Mouse (Mus musculus) intestine, postnatal 0 days (tissue): ENCODE data around the gene Bcl2l11. TPM values are rescaled to one million over a fixed set of nuclear protein-coding genes. Genes with fewer than 3 reads are reported as not detected.

Experiments used
- ATAC-seq: fragments of 200-750 bp; cut with Nextera tagmentation; 2 replicates; pipeline ENCODE4 v1.8.0; 2017; ENCODE audit warnings: mild to moderate bottlenecking, moderate TSS enrichment, moderate library complexity
- H3K27ac ChIP-seq: fragments of 300-500 bp; sonication (generic); 2 replicates; pipeline ENCODE4 v1.5.1; 2014; ENCODE audit warnings: mild to moderate bottlenecking, low read depth, low read length, moderate library complexity
- H3K27me3 ChIP-seq: fragments of 300-500 bp; sonication (generic); replicated peaks from 2 replicates; pipeline ENCODE4 v1.6.1; 2014; ENCODE audit warnings: low read length, mixed read lengths; ENCODE audit not compliant: control insufficient read depth, insufficient read depth
- H3K36me3 ChIP-seq: fragments of 300-500 bp; sonication (generic); 2 replicates; pipeline ENCODE4 v1.6.1; 2014; ENCODE audit warnings: mild to moderate bottlenecking, moderate library complexity; ENCODE audit not compliant: control insufficient read depth, insufficient read depth
- H3K4me1 ChIP-seq: fragments of 300-500 bp; sonication (generic); replicated peaks from 2 replicates; pipeline ENCODE4 v1.6.1; 2014; ENCODE audit warnings: antibody characterized with exemption, low read length, mixed read lengths; ENCODE audit not compliant: control insufficient read depth, insufficient read depth
- H3K4me2 ChIP-seq: fragments of 300-500 bp; sonication (generic); replicated peaks from 2 replicates; pipeline ENCODE4 v1.6.1; 2014; ENCODE audit warnings: low read depth, mild to moderate bottlenecking, moderate library complexity
- H3K4me3 ChIP-seq: fragments of 300-500 bp; sonication (generic); 2 replicates; pipeline ENCODE4 v1.5.1; 2014; ENCODE audit warnings: low read depth, low read length
- H3K9ac ChIP-seq: fragments of 300-500 bp; sonication (generic); 2 replicates; pipeline ENCODE4 v1.6.1; 2014; ENCODE audit warnings: mild to moderate bottlenecking, low read depth, low read length
- H3K9me3 ChIP-seq: fragments of 300-500 bp; sonication (generic); 2 replicates; pipeline ENCODE4 v1.6.1; 2016; ENCODE audit warnings: mixed run types; ENCODE audit not compliant: control insufficient read depth
- CTCF ChIP-seq: sonication (generic); IDR thresholded peaks from 2 replicates; pipeline ENCODE4 v1.5.1; 2016; ENCODE audit warnings: low read depth, mild to moderate bottlenecking, control low read depth, antibody characterized with exemption, moderate library complexity
- whole genome bisulfite sequencing: fragments of 180-500 bp; shearing (Covaris S2); extraction: QIAGEN DNeasy Blood & Tissue Kit; methylation state at CpG from one replicate; pipeline ENCODE4 v1.1.7; 2014; 5-methylcytosine and 5-hydroxymethylcytosine counted together
- polyA plus RNA-seq: library from polyadenylated mRNA; unstranded; fragments of >200 nt; fragmentation: Nextera tagmentation; extraction: Ambion mirVana; gene quantifications from 2 replicates; pipeline ENCODE4 v1.2.1, GENCODE M21; 2015

The Bcl2l11 gene
- polyA plus RNA-seq, 1 experiment from 2014 or later, result 7.5 TPM

DNA sequence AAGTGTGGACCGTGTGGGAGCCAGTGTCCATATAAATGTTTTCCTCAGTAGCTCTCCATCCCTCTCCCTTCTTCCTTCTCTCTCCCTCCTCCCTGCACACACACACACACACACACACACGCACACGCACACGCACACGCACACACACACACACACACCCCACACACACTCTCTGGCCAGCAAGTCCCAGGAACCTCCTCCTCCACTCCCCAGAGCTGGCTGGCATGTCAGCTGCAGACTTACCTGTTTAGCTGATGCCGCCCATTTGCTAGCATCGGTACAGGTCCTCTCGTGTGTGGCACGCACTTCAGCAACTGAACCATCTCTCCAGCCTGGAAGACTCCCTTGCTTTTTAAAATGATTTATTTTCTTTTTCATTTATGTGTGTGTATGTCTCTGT lies 6.9 kb upstream of the Bcl2l11 start:
- peaks cover 12% of the 10 kb centered on the region for H3K4me1 ChIP-seq
- H3K4me2 ChIP-seq, result no peak overlapping the region
- H3K9me3 ChIP-seq, result no peaks in the 10 kb centered on the region
- H3K36me3 ChIP-seq, result no peaks in the 10 kb centered on the region
- H3K4me3 ChIP-seq, result no peak overlapping the region
- no peak for TF ChIP-seq CTCF
- H3K27me3 ChIP-seq, result peaks cover 2% of the 10 kb centered on the region; the same call in 1 of the 2 replicates
- ATAC-seq, result no peak
- 92% methylated on average over 9 of the region's 9 CpGs for WGBS
- no peak overlapping the region for H3K9ac ChIP-seq
- no peak overlapping the region for H3K27ac ChIP-seq

GRCm38 (mm10) chr2:128122491-128122890 lies 3.3 kb upstream of the Bcl2l11 start:
- Histone ChIP-seq H3K27ac (no peak overlapping the region), H3K4me1 (peaks cover 17% of the 10 kb centered on the region), H3K27me3 (peaks cover 15% of the 10 kb centered on the region; the same call in 1 of the 2 replicates), H3K36me3 (no peaks in the 10 kb centered on the region), H3K9me3 (no peaks in the 10 kb centered on the region), H3K9ac (0 out of 2 replicates have a peak overlapping the region, but pooled peaks have one; percentile 11), H3K4me2 (peak overlapping the region; percentile 100), H3K4me3 (peak overlapping the region; percentile 73)
- peak; percentile 93 for TF ChIP-seq CTCF
- 2% methylated on average over 9 of the region's 9 CpGs for WGBS
- no peak for ATAC-seq

DNA sequence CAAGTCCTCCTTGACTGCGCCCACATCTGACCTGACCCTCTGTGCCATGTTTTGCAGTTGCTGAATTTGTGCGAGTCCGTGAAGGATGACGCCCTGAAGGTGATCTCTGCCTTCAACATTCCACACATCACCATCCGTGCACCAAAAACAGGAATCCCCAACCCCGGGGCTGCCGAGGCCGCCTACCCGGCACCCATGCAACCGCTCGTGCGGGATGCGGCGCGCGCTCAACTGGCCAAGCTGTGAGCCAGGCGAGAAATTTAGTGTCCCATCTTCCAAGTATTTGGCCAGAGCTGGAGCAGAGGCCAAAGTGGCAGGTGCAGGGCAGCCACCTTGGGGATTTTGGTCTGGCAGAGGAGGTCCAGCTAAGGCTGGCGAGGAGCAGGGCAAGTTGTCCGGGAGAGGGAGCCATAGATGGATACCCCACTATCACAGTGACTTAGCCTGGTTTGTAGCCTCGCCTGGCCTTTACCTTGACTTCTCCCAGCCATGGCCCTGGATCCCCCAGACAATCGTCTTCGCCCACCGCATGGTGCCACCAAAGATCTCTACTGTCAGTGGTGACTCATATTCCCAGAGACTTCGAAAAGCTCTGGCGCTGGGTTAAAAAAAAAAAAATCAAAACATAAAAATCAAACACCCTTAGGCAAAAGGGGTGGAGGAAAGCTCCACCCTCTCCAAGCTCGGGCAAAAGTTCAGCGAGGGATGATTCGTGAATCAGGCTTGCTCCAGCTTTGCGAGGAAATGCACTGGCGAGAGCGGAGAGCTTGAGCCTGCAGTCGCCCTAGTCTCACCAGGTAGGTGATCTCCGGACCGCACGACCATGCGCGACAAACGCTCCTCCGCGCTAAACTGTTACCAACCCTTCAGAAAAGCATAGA lies 2.7 kb upstream of the Bcl2l11 start:
- TF ChIP-seq CTCF, result peak; percentile 58
- no peak for ATAC-seq
- Histone ChIP-seq H3K9me3 (no peaks in the 10 kb centered on the region), H3K27me3 (peaks cover 15% of the 10 kb centered on the region; the same call in 1 of the 2 replicates), H3K4me1 (peaks cover 17% of the 10 kb centered on the region), H3K4me3 (peak overlapping the region; percentile 73), H3K9ac (peak overlapping the region; percentile 11; the same call in 1 of the 2 replicates), H3K36me3 (no peaks in the 10 kb centered on the region), H3K27ac (no peak overlapping the region), H3K4me2 (peak overlapping the region; percentile 100)
- 5% methylated on average over 40 of the region's 40 CpGs for WGBS

GRCm38 (mm10) chr2:128123921-128124683 lies 1.7 kb upstream of the Bcl2l11 start:
- no peak for ATAC-seq
- H3K4me2 ChIP-seq, result peak overlapping the region; percentile 100
- H3K36me3 ChIP-seq, result no peaks in the 10 kb centered on the region
- H3K27ac ChIP-seq, result no peak overlapping the region
- peaks cover 15% of the 10 kb centered on the region; the same call in 1 of the 2 replicates for H3K27me3 ChIP-seq
- H3K4me3 ChIP-seq, result peak overlapping the region; percentile 73; the same call in 1 of the 2 replicates
- no peaks in the 10 kb centered on the region for H3K9me3 ChIP-seq
- no peak for TF ChIP-seq CTCF
- no peak overlapping the region for H3K9ac ChIP-seq
- 20% methylated on average over 23 of the region's 23 CpGs for WGBS
- H3K4me1 ChIP-seq, result peaks cover 17% of the 10 kb centered on the region

DNA sequence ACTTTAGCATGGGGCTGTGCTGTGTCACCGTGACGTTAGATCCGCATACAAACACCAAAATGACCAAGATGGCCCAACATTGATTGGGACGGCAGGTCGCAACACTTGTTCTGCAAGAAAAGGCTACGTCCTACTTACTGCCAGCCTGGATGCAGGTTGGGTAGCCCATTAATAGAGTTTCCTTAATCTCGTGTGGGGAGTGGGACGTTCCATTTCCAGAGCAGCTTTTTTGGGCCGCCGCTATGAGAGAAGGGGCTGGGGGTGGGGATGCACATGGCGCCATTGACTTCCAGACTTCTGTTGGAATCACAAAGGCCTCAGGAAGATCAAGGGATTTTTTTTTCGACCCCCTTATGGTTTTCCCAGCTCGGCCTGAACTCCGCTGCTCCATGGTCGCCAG lies 1.1 kb upstream of the Bcl2l11 start:
- 40% methylated on average over 15 of the region's 15 CpGs for WGBS
- Histone ChIP-seq H3K4me1 (peaks cover 17% of the 10 kb centered on the region), H3K9ac (no peak overlapping the region), H3K9me3 (no peaks in the 10 kb centered on the region), H3K4me2 (peak overlapping the region; percentile 100), H3K36me3 (no peaks in the 10 kb centered on the region), H3K27me3 (peaks cover 15% of the 10 kb centered on the region; the same call in 1 of the 2 replicates), H3K4me3 (peak overlapping the region; percentile 73), H3K27ac (no peak overlapping the region)
- no peak for TF ChIP-seq CTCF
- ATAC-seq, result no peak

GRCm38 (mm10) chr2:128126591-128127051 lies 783 bp downstream of the Bcl2l11 start:
- Histone ChIP-seq H3K27me3 (peaks cover 15% of the 10 kb centered on the region; the same call in 1 of the 2 replicates), H3K9me3 (no peaks in the 10 kb centered on the region), H3K9ac (peak overlapping the region; percentile 67), H3K36me3 (peaks cover 14% of the 10 kb centered on the region), H3K27ac (peak overlapping the region; percentile 93), H3K4me1 (peaks cover 17% of the 10 kb centered on the region), H3K4me2 (peak overlapping the region; percentile 100), H3K4me3 (peak overlapping the region; percentile 73)
- peak; percentile 2; the same call in 1 of the 2 replicates for ATAC-seq
- WGBS, result 0% methylated on average over 35 of the region's 35 CpGs
- no peak for TF ChIP-seq CTCF
